Mouse (Mus musculus) kidney, postnatal 0 days (tissue): ENCODE measurements at regions not wholly inside any gene's neighbourhood (a gene's known extent, or its start where the extent isn't known, plus 50 kb on each side); places are given as distances from the start of the nearest gene placed in this dataset.
A peak's percentile ranks its signal among the peaks of the same experiment; 100 is the strongest.

ENCODE experiments used
- ATAC-seq: fragments of 200-750 bp; cut with Nextera tagmentation; replicated peaks from 2 replicates; pipeline ENCODE4 v1.8.0; 2017; ENCODE audit warnings: low read depth, moderate number of reproducible peaks, moderate TSS enrichment, moderate library complexity; ENCODE audit not compliant: low FRiP score
- DNase-seq: peaks from one replicate; pipeline ENCODE4 v3.0.0-alpha.2; 2016; ENCODE audit warnings: low spot score
- H3K27ac ChIP-seq: fragments of 300-500 bp; sonication (generic); 2 replicates; pipeline ENCODE4 v1.5.1; 2014; ENCODE audit warnings: mild to moderate bottlenecking
- H3K27me3 ChIP-seq: fragments of 300-500 bp; sonication (generic); 2 replicates; pipeline ENCODE4 v1.6.1; 2014; ENCODE audit warnings: low read length, mixed read lengths; ENCODE audit not compliant: insufficient read depth
- H3K36me3 ChIP-seq: fragments of 300-500 bp; sonication (generic); 2 replicates; pipeline ENCODE4 v1.6.1; 2014; ENCODE audit warnings: low read length, mixed read lengths; ENCODE audit not compliant: insufficient read depth
- H3K4me1 ChIP-seq: fragments of 300-500 bp; sonication (generic); replicated peaks from 2 replicates; pipeline ENCODE4 v1.6.1; 2014; ENCODE audit warnings: antibody characterized with exemption, low read length, mixed read lengths; ENCODE audit not compliant: insufficient read depth
- H3K4me2 ChIP-seq: fragments of 300-500 bp; sonication (generic); 2 replicates; pipeline ENCODE4 v1.6.1; 2014; ENCODE audit warnings: mild to moderate bottlenecking, low read length, moderate library complexity, mixed read lengths
- H3K4me3 ChIP-seq: fragments of 300-500 bp; sonication (generic); replicated peaks from 2 replicates; pipeline ENCODE4 v1.5.1; 2014; ENCODE audit warnings: low read depth, low read length
- H3K9ac ChIP-seq: fragments of 300-500 bp; sonication (generic); 2 replicates; pipeline ENCODE4 v1.6.1; 2014; ENCODE audit warnings: low read depth, low read length
- H3K9me3 ChIP-seq: fragments of 300-500 bp; sonication (generic); replicated peaks from 2 replicates; pipeline ENCODE4 v1.6.1; 2016; ENCODE audit warnings: low read length, inconsistent platforms, mixed read lengths
- CTCF ChIP-seq: IDR thresholded peaks from 2 replicates; pipeline ENCODE4 v1.5.1; 2016; ENCODE audit warnings: antibody characterized with exemption, low read depth, mild to moderate bottlenecking, moderate library complexity
- WGBS: fragments of 180-500 bp; shearing (Covaris S2); extraction: QIAGEN DNeasy Blood & Tissue Kit; methylation state at CpG from one replicate; pipeline ENCODE4 v1.1.7; 2014; 5-methylcytosine and 5-hydroxymethylcytosine counted together

- H3K9ac ChIP-seq, result no peak overlapping the region
- no peak overlapping the region for H3K4me3 ChIP-seq
- no peaks in the 10 kb centered on the region for H3K27me3 ChIP-seq
- H3K36me3 ChIP-seq, result no peaks in the 10 kb centered on the region
- 45% methylated on average over 5 of the region's 5 CpGs for WGBS
- ATAC-seq, result no peak
- H3K27ac ChIP-seq, result no peak overlapping the region
- H3K9me3 ChIP-seq, result no peaks in the 10 kb centered on the region
- no peak for DNase-seq
- no peak for TF ChIP-seq CTCF
- H3K4me1 ChIP-seq, result no peaks in the 10 kb centered on the region
- no peak overlapping the region for H3K4me2 ChIP-seq
These were observed 252.8 kb upstream of the Nxpe4 start for GRCm38 (mm10) chr9:47909051-47909450.

GRCm38 (mm10) chr9:47910501-47910906, 251.3 kb upstream of the Nxpe4 start:
- Histone ChIP-seq H3K9me3 (no peaks in the 10 kb centered on the region), H3K4me1 (no peaks in the 10 kb centered on the region), H3K4me3 (no peak overlapping the region), H3K36me3 (no peaks in the 10 kb centered on the region), H3K27ac (no peak overlapping the region), H3K9ac (no peak overlapping the region), H3K27me3 (no peaks in the 10 kb centered on the region), H3K4me2 (no peak overlapping the region)
- no peak for TF ChIP-seq CTCF
- 38% methylated on average over 6 of the region's 6 CpGs for WGBS
- no peak for DNase-seq
- ATAC-seq, result no peak

GRCm38 (mm10) chr9:47912823-47913222, 249.0 kb upstream of the Nxpe4 start:
- Histone ChIP-seq H3K4me1 (no peaks in the 10 kb centered on the region), H3K9me3 (no peaks in the 10 kb centered on the region), H3K27me3 (no peaks in the 10 kb centered on the region), H3K4me3 (no peak overlapping the region), H3K36me3 (no peaks in the 10 kb centered on the region), H3K27ac (no peak overlapping the region), H3K4me2 (no peak overlapping the region), H3K9ac (no peak overlapping the region)
- ATAC-seq (no peak), DNase-seq (no peak)
- no peak for TF ChIP-seq CTCF
- 69% methylated on average over 5 of the region's 5 CpGs for WGBS

GRCm38 (mm10) chr9:47935299-47935698, 226.5 kb upstream of the Nxpe4 start:
- H3K36me3 ChIP-seq, result no peaks in the 10 kb centered on the region
- H3K4me3 ChIP-seq, result no peak overlapping the region
- H3K4me2 ChIP-seq, result no peak overlapping the region
- no peak for DNase-seq
- 84% methylated on average over 2 of the region's 2 CpGs for WGBS
- H3K27me3 ChIP-seq, result no peaks in the 10 kb centered on the region
- no peaks in the 10 kb centered on the region for H3K4me1 ChIP-seq
- ATAC-seq, result no peak
- no peak overlapping the region for H3K9ac ChIP-seq
- H3K9me3 ChIP-seq, result no peaks in the 10 kb centered on the region
- H3K27ac ChIP-seq, result no peak overlapping the region
- peak; percentile 61 for TF ChIP-seq CTCF

GRCm38 (mm10) chr9:47935957-47936457, 225.8 kb upstream of the Nxpe4 start:
- DNase-seq (no peak), ATAC-seq (no peak)
- no peak overlapping the region for H3K4me2 ChIP-seq
- H3K36me3 ChIP-seq, result no peaks in the 10 kb centered on the region
- H3K27me3 ChIP-seq, result no peaks in the 10 kb centered on the region
- no peak overlapping the region for H3K4me3 ChIP-seq
- TF ChIP-seq CTCF, result no peak
- H3K4me1 ChIP-seq, result no peaks in the 10 kb centered on the region
- H3K27ac ChIP-seq, result no peak overlapping the region
- H3K9me3 ChIP-seq, result no peaks in the 10 kb centered on the region
- WGBS, result 77% methylated on average over 7 of the region's 7 CpGs
- no peak overlapping the region for H3K9ac ChIP-seq

- H3K4me3 ChIP-seq, result no peak overlapping the region
- no peaks in the 10 kb centered on the region for H3K4me1 ChIP-seq
- H3K36me3 ChIP-seq, result no peaks in the 10 kb centered on the region
- ATAC-seq (no peak), DNase-seq (no peak)
- no peak for TF ChIP-seq CTCF
- H3K27me3 ChIP-seq, result no peaks in the 10 kb centered on the region
- H3K9ac ChIP-seq, result no peak overlapping the region
- 82% methylated on average over 14 of the region's 14 CpGs for WGBS
- H3K9me3 ChIP-seq, result no peaks in the 10 kb centered on the region
- no peak overlapping the region for H3K27ac ChIP-seq
- H3K4me2 ChIP-seq, result no peak overlapping the region
These were observed 222.7 kb upstream of the Nxpe4 start for GRCm38 (mm10) chr9:47938941-47939710.
